10 mouse cellular contexts compared by ENCODE assay signal in genomic region chr10:81190912-81191321, GRCm38 (mm10). TPM values are rescaled to one million over a fixed set of nuclear protein-coding genes. Genes with fewer than 3 reads are reported as not detected.
DNase-seq lines count a peak whose midpoint lies in the region; ATAC-seq and TF ChIP-seq lines count a peak whose summit lies in the region.
"Had no signal": no experiment of that assay in that cellular context is flagged by ENCODE, and none has a peak within 500 bp of the region (broad histone marks: within the 10 kb centered on the region; RNA-seq: fewer than 3 reads in every experiment).

No protein-coding gene starts in this region.

- no peak for ATAC-seq in heart, embryonic 12.5 days (ENCODE audit: insufficient number of reproducible peaks, low FRiP score)
- no peak for ATAC-seq in limb, embryonic 12.5 days (ENCODE audit: insufficient number of reproducible peaks, insufficient read depth, low FRiP score, low TSS enrichment, low read depth)

- no peak overlapping the region for H3K4me2 ChIP-seq in heart, embryonic 12.5 days
- H3K4me2 ChIP-seq in limb, embryonic 12.5 days, result no peak overlapping the region
- H3K4me2 ChIP-seq: neural tube, embryonic 12.5 days had no signal

- H3K9me3 ChIP-seq in heart, embryonic 12.5 days (replicated peaks), result no peaks in the 10 kb centered on the region
- H3K9me3 ChIP-seq in limb, embryonic 12.5 days, result no peaks in the 10 kb centered on the region
- no peaks in the 10 kb centered on the region for H3K9me3 ChIP-seq in midbrain, embryonic 10.5 days (replicated peaks)
- H3K9me3 ChIP-seq: neural tube, embryonic 12.5 days had no signal

- H3K36me3 ChIP-seq in heart, embryonic 12.5 days, result peaks cover 40% of the 10 kb centered on the region
- peaks cover 43% of the 10 kb centered on the region for H3K36me3 ChIP-seq in limb, embryonic 12.5 days
- H3K36me3 ChIP-seq in midbrain, embryonic 10.5 days, result peaks cover 45% of the 10 kb centered on the region

- H3K4me3 ChIP-seq in heart, embryonic 12.5 days, result no peak overlapping the region
- no peak overlapping the region for H3K4me3 ChIP-seq in limb, embryonic 12.5 days (replicated peaks)
- H3K4me3 ChIP-seq in midbrain, embryonic 10.5 days, result no peak overlapping the region
- H3K4me3 ChIP-seq: neural tube, embryonic 12.5 days had no signal

- 0 out of 2 replicates have a peak overlapping the region, but pooled peaks have one; percentile 1 for H3K9ac ChIP-seq in heart, embryonic 12.5 days
- H3K9ac ChIP-seq in limb, embryonic 12.5 days (replicated peaks), result no peak overlapping the region
- H3K9ac ChIP-seq: neural tube, embryonic 12.5 days had no signal

- H3K27ac ChIP-seq in heart, embryonic 12.5 days (ENCODE audit: poor library complexity, severe bottlenecking), result peak overlapping the region; percentile 93; the same call in 1 of the 2 replicates
- H3K27ac ChIP-seq in limb, embryonic 12.5 days, result 0 out of 2 replicates have a peak overlapping the region, but pooled peaks have one; percentile 3
- no peak overlapping the region for H3K27ac ChIP-seq in midbrain, embryonic 10.5 days (replicated peaks)
- H3K27ac ChIP-seq: neural tube, embryonic 12.5 days had no signal

- peak; percentile 35 for TF ChIP-seq CTCF in brain, embryonic 14.5 days (IDR thresholded peaks at IDR 0.05; ENCODE audit: borderline replicate concordance, extremely low read depth, insufficient read depth, insufficient read length)

- H3K4me1 ChIP-seq in heart, embryonic 12.5 days (replicated peaks), result peaks cover 44% of the 10 kb centered on the region
- peaks cover 25% of the 10 kb centered on the region for H3K4me1 ChIP-seq in limb, embryonic 12.5 days (replicated peaks)
- peaks cover 39% of the 10 kb centered on the region for H3K4me1 ChIP-seq in midbrain, embryonic 10.5 days

- DNase-seq in heart, postnatal 4 days, result no peak
- peak; percentile 56 for DNase-seq in 416B (ENCODE audit: low read depth)
- no peak for DNase-seq in brain, embryonic 14.5 days (ENCODE audit: low read depth)
- no peak for DNase-seq in MN1 (ENCODE audit: low spot score)
- no peak for DNase-seq in frontal cortex, adult 2 months (ENCODE audit: extremely low spot score in 1 of 2, low spot score in 1 of 2)
- DNase-seq in midbrain, embryonic 10.5 days (ENCODE audit: low spot score), result no peak

- WGBS in heart, embryonic 12.5 days, result 57% methylated on average over 6 of the region's 6 CpGs
- 77% methylated on average over 6 of the region's 6 CpGs for WGBS in limb, embryonic 12.5 days
- WGBS in midbrain, embryonic 10.5 days, result 78% methylated on average over 6 of the region's 6 CpGs

- no peak for TF ChIP-seq POLR2A in brain, embryonic 14.5 days (IDR thresholded peaks at IDR 0.05; ENCODE audit: borderline replicate concordance, extremely low read depth, insufficient read depth, insufficient read length, poor library complexity, severe bottlenecking)

- 0 out of 2 replicates have a peak, but pooled peaks cover 12% of the 10 kb centered on the region for H3K27me3 ChIP-seq in heart, embryonic 12.5 days (replicated peaks)
- H3K27me3 ChIP-seq in limb, embryonic 12.5 days, result peaks cover 30% of the 10 kb centered on the region
- peaks cover 32% of the 10 kb centered on the region for H3K27me3 ChIP-seq in midbrain, embryonic 10.5 days (ENCODE audit: low read depth, poor library complexity, severe bottlenecking)

RNA-seq across cellular contexts. Expression of gene 4930442H23Rik, which starts 7.3 kb away (rescaled TPM):
- 0.18 TPM in 1 of 2 replicates, not detected in the other for polyA plus RNA-seq in heart, embryonic 12.5 days (2016; fragmentation: Nextera tagmentation; extraction: Ambion mirVana)
- not detected for total RNA-seq in heart, postnatal 4 days (2021)
- not detected in 2 replicates for polyA plus RNA-seq in brain, embryonic 14.5 days (2012; rRNA removed)
- polyA plus RNA-seq in limb, embryonic 12.5 days (2016; fragmentation: Nextera tagmentation; extraction: Ambion mirVana), result not detected in 2 replicates
- polyA plus RNA-seq in frontal cortex, adult 2 months (2012; rRNA removed), result not detected in 2 replicates
- 0.09 TPM in 1 of 2 replicates, not detected in the other for polyA plus RNA-seq in midbrain, embryonic 10.5 days (2016; fragmentation: Nextera tagmentation; extraction: Ambion mirVana)
- polyA plus RNA-seq: large intestine, adult 2 months; neural tube, embryonic 12.5 days had no signal

RNA-seq across cellular contexts. Expression of gene Dapk3, which starts 8.1 kb away (rescaled TPM):
- 62.8 and 69.0 TPM in 2 replicates for polyA plus RNA-seq in heart, embryonic 12.5 days (2016; fragmentation: Nextera tagmentation; extraction: Ambion mirVana)
- total RNA-seq in heart, postnatal 4 days (2021), result 10 to 100 TPM; 41.9 to 45.7 TPM
- 82.3 and 88.4 TPM in 2 replicates for polyA plus RNA-seq in brain, embryonic 14.5 days (2012; rRNA removed)
- 64.2 and 65.7 TPM in 2 replicates for polyA plus RNA-seq in limb, embryonic 12.5 days (2016; fragmentation: Nextera tagmentation; extraction: Ambion mirVana)
- polyA plus RNA-seq in frontal cortex, adult 2 months (2012; rRNA removed), result 75.3 and 76.8 TPM in 2 replicates
- 52.7 and 53.3 TPM in 2 replicates for polyA plus RNA-seq in midbrain, embryonic 10.5 days (2016; fragmentation: Nextera tagmentation; extraction: Ambion mirVana)

RNA-seq across cellular contexts. Expression of gene Nmrk2, which starts 10.9 kb away (rescaled TPM):
- 3.9 and 4.9 TPM in 2 replicates for polyA plus RNA-seq in heart, embryonic 12.5 days (2016; fragmentation: Nextera tagmentation; extraction: Ambion mirVana)
- 10 to 100 TPM; 44.1 to 74.9 TPM for total RNA-seq in heart, postnatal 4 days (2021)
- polyA plus RNA-seq in brain, embryonic 14.5 days (2012; rRNA removed), result 0.18 and 0.21 TPM in 2 replicates
- not detected in 2 replicates for polyA plus RNA-seq in limb, embryonic 12.5 days (2016; fragmentation: Nextera tagmentation; extraction: Ambion mirVana)
- 0.18 and 0.23 TPM in 2 replicates for polyA plus RNA-seq in frontal cortex, adult 2 months (2012; rRNA removed)
- polyA plus RNA-seq in midbrain, embryonic 10.5 days (2016; fragmentation: Nextera tagmentation; extraction: Ambion mirVana), result not detected in 2 replicates
- polyA plus RNA-seq: large intestine, adult 2 months; neural tube, embryonic 12.5 days had no signal

RNA-seq across cellular contexts. Expression of gene Eef2, which starts 14.5 kb away (rescaled TPM):
- 408 and 433 TPM in 2 replicates for polyA plus RNA-seq in heart, embryonic 12.5 days (2016; fragmentation: Nextera tagmentation; extraction: Ambion mirVana)
- total RNA-seq in heart, postnatal 4 days (2021), result 1,000 to 10,000 TPM; 1,326 to 1,351 TPM
- polyA plus RNA-seq in brain, embryonic 14.5 days (2012; rRNA removed), result 1,504 and 1,952 TPM in 2 replicates
- polyA plus RNA-seq in limb, embryonic 12.5 days (2016; fragmentation: Nextera tagmentation; extraction: Ambion mirVana), result 524 and 544 TPM in 2 replicates
- 1,035 and 1,113 TPM in 2 replicates for polyA plus RNA-seq in frontal cortex, adult 2 months (2012; rRNA removed)
- 528 and 571 TPM in 2 replicates for polyA plus RNA-seq in midbrain, embryonic 10.5 days (2016; fragmentation: Nextera tagmentation; extraction: Ambion mirVana)

RNA-seq across cellular contexts. Expression of gene Pias4, which starts 23.2 kb away (rescaled TPM):
- 36.0 and 36.1 TPM in 2 replicates for polyA plus RNA-seq in heart, embryonic 12.5 days (2016; fragmentation: Nextera tagmentation; extraction: Ambion mirVana)
- 10 to 100 TPM; 17.5 to 18.6 TPM for total RNA-seq in heart, postnatal 4 days (2021)
- polyA plus RNA-seq in brain, embryonic 14.5 days (2012; rRNA removed), result 38.4 and 47.8 TPM in 2 replicates
- 57.7 and 62.1 TPM in 2 replicates for polyA plus RNA-seq in limb, embryonic 12.5 days (2016; fragmentation: Nextera tagmentation; extraction: Ambion mirVana)
- polyA plus RNA-seq in frontal cortex, adult 2 months (2012; rRNA removed), result 25.7 and 27.4 TPM in 2 replicates
- polyA plus RNA-seq in midbrain, embryonic 10.5 days (2016; fragmentation: Nextera tagmentation; extraction: Ambion mirVana), result 61.4 and 68.5 TPM in 2 replicates
